Mouse (Mus musculus) embryonic facial prominence, embryonic 13.5 days (tissue): ENCODE results near the gene Edem2. TPM values are rescaled to one million over a fixed set of nuclear protein-coding genes. Genes with fewer than 3 reads are reported as not detected.
"Not testable (repeated sequence)": the region's sequence is repeated elsewhere in the genome, so short reads cannot be mapped to it uniquely, and the experiment has no call there.

ENCODE experiments used
- ATAC-seq: fragments of 200-750 bp; cut with Nextera tagmentation; 2 replicates; pipeline ENCODE4 v1.8.0; 2017; ENCODE audit warnings: low read depth; ENCODE audit not compliant: insufficient number of reproducible peaks, insufficient read depth, low FRiP score, low TSS enrichment
- H3K27ac ChIP-seq: fragments of 300-500 bp; sonication (generic); 2 replicates; pipeline ENCODE4 v1.5.1; 2015; ENCODE audit warnings: moderate library complexity, mild to moderate bottlenecking, inconsistent platforms
- H3K27me3 ChIP-seq: fragments of 300-500 bp; sonication (generic); 2 replicates; pipeline ENCODE4 v1.6.1; 2015; ENCODE audit warnings: mild to moderate bottlenecking, inconsistent platforms
- H3K36me3 ChIP-seq: fragments of 300-500 bp; sonication (generic); 2 replicates; pipeline ENCODE4 v1.6.1; 2015; ENCODE audit warnings: mild to moderate bottlenecking, inconsistent platforms
- H3K4me1 ChIP-seq: fragments of 300-500 bp; sonication (generic); 2 replicates; pipeline ENCODE4 v1.6.1; 2015; ENCODE audit warnings: inconsistent platforms
- H3K4me2 ChIP-seq: fragments of 300-500 bp; sonication (generic); 2 replicates; pipeline ENCODE4 v1.6.1; 2015; ENCODE audit warnings: moderate library complexity, mild to moderate bottlenecking, inconsistent platforms
- H3K4me3 ChIP-seq: fragments of 300-500 bp; sonication (generic); 2 replicates; pipeline ENCODE4 v1.5.1; 2015; ENCODE audit warnings: mild to moderate bottlenecking, inconsistent platforms
- H3K9ac ChIP-seq: fragments of 300-500 bp; sonication (generic); 2 replicates; pipeline ENCODE4 v1.6.1; 2015; ENCODE audit warnings: mild to moderate bottlenecking, inconsistent platforms
- H3K9me3 ChIP-seq: fragments of 300-500 bp; sonication (generic); 2 replicates; pipeline ENCODE4 v1.6.1; 2016; ENCODE audit warnings: inconsistent platforms
- WGBS: fragments of 180-500 bp; shearing (Covaris S2); methylation state at CpG from one replicate; pipeline ENCODE4 v1.1.7; 2015; ENCODE audit warnings: mixed read lengths; 5-methylcytosine and 5-hydroxymethylcytosine counted together
- polyA plus RNA-seq: library from polyadenylated mRNA; unstranded; fragments of >200 nt; fragmentation: Nextera tagmentation; extraction: Ambion mirVana; gene quantifications from 2 replicates; pipeline ENCODE4 v1.2.1, GENCODE M21; 2015

The Edem2 gene
- polyA plus RNA-seq, 1 experiment from 2014 or later, result 32.5 TPM

DNA sequence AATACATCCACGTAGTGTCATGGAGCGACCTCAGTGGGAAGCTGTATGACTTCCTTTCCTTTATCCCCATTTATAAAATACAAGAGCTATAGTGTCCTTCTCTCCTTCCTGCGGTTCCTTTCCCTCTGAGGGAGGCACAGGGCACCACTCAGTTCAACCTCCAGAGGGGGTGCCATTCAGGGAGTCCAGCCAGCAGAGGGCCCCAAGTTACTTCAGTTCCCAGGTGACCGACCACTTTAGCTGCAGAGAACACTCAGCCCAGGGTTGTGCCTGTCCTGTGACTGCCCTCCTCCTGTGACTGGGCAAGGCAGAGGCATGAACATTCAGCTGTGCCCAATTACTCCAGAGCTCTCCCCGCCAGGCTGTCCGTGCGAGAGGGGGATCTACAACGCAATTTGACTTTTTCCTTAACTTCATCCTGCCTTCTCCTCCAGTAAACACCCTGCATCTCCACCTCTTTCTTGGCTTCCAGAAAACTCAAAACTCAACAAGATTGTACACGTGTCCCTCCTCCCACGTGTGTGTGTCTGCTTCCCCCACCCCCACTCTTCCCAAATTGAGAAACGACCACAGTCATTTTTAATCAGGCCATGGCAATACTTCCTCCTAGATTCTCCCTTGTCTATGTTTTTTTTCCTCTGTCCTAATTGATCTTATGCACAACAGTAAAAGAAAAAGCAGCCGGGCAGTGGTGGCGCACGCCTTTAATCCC lies 27.7 kb upstream of the Edem2 start:
- Histone ChIP-seq H3K9ac (no peak overlapping the region), H3K27me3 (0 out of 2 replicates have a peak, but pooled peaks cover 7% of the 10 kb centered on the region), H3K27ac (no peak overlapping the region), H3K4me1 (no peaks in the 10 kb centered on the region), H3K4me3 (no peak overlapping the region), H3K9me3 (no peaks in the 10 kb centered on the region), H3K4me2 (no peak overlapping the region), H3K36me3 (no peaks in the 10 kb centered on the region)
- ATAC-seq, result no peak
- WGBS, result 46% methylated on average over 14 of the region's 14 CpGs

DNA sequence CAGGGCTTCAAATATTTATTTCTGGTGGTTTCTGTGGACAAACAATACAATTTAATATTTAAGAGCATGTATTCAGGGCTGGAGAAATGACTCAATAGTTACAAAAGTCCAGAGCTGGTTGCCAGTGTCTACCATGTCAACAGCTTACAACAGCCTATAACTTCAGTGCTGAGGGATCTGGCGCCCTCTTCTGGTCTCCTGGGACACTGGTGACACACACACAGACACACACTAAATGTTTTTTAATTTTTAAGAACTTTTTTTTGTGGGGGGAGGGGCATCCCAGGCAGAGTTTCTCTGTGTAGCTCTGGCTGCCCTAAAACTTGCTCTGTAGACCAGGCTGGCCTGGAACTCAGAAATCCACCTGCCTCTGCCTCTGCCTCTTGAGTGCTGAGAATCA lies 26.5 kb upstream of the Edem2 start:
- H3K36me3 ChIP-seq, result no peaks in the 10 kb centered on the region
- 3% methylated on average over 1 of the region's 1 CpGs for WGBS
- H3K27me3 ChIP-seq, result peaks cover 9% of the 10 kb centered on the region; the same call in 1 of the 2 replicates
- no peaks in the 10 kb centered on the region for H3K9me3 ChIP-seq
- no peak overlapping the region for H3K9ac ChIP-seq
- no peak overlapping the region for H3K27ac ChIP-seq
- peaks cover 7% of the 10 kb centered on the region; the same call in 1 of the 2 replicates for H3K4me1 ChIP-seq
- no peak for ATAC-seq
- no peak overlapping the region for H3K4me3 ChIP-seq
- no peak overlapping the region for H3K4me2 ChIP-seq

DNA sequence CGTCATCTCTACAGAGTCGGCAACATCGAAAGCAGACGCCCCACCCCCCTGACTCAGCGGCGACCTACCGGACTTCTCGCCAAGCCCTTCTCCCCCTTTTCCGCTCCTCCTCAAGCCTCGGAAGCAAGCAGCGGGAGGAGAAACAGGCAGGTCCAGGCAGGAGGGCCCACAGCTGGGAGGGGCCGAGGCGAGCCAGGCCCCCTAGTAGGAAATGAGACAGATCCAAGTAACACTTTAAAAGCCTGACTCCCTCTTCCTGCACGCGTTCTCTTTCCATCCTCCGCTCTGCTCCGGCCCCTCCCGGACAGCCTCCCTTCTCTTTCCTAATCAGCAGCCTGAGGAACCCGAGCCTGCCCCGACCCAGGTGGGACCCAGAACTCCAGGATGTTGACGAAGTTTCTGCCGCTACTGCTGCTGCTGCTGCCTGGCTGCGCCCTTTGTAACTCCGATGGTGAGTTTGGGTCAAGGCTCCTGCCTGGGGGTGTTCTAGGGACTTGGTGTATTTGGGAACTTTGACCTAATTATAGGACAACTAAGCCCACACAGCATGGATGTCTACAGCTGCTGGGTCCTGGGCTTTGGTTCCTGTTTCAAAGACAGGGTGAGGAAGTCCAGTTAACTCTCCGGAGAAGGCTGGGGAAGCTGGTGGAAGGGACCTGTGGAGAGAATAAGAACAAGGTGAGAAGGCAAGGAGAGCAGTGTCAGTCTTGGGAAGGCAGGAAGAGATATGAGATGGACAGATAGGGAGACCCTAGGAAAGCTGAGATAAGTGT lies 21.9 kb upstream of the Edem2 start, which contains the start of gene Procr:
Gene Procr (plus strand): TSS at position 104 of the 773 bp plus-strand sequence.
- no peak for ATAC-seq
- no peak within 1 kb of the TSS for H3K27ac ChIP-seq
- 2% methylated on average over 25 of the region's 25 CpGs for WGBS

DNA sequence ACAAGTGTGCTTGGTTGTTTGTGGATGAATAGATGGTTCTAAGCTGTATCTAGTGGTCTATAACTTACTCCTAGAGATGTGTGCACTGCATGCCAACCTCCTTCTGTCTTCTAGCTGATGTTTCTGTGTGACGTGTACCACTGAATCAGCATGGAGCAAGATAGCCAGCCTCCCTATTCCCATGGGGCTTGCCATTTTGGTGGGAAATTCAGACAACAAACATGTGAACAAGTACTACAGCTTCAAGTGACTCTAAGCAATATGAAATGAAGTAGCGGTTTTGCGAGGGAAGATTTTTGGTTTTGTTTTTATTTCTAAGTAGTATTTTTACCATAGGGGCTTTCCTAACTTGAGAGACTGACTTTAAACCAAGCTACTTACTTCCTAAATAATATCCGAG lies 20.1 kb upstream of the Edem2 start:
- Histone ChIP-seq H3K27ac (no peak overlapping the region), H3K27me3 (peaks cover 8% of the 10 kb centered on the region; the same call in 1 of the 2 replicates), H3K36me3 (no peaks in the 10 kb centered on the region), H3K9ac (no peak overlapping the region), H3K9me3 (no peaks in the 10 kb centered on the region), H3K4me3 (no peak overlapping the region), H3K4me2 (no peak overlapping the region), H3K4me1 (peaks cover 7% of the 10 kb centered on the region; the same call in 1 of the 2 replicates)
- WGBS, result 83% methylated on average over 4 of the region's 4 CpGs
- no peak for ATAC-seq

More for the DNA sequence above, 21.9 kb upstream of the Edem2 start, which contains the start of gene Procr:
- Histone ChIP-seq H3K4me1 (peaks cover 7% of the 10 kb centered on the region; the same call in 1 of the 2 replicates), H3K9me3 (no peaks in the 10 kb centered on the region), H3K4me2 (peak within 1 kb of the TSS; percentile 78), H3K27me3 (peaks cover 8% of the 10 kb centered on the region; the same call in 1 of the 2 replicates), H3K9ac (peak within 1 kb of the TSS; percentile 67), H3K36me3 (no peaks in the 10 kb centered on the region), H3K4me3 (peak within 1 kb of the TSS; percentile 46)

DNA sequence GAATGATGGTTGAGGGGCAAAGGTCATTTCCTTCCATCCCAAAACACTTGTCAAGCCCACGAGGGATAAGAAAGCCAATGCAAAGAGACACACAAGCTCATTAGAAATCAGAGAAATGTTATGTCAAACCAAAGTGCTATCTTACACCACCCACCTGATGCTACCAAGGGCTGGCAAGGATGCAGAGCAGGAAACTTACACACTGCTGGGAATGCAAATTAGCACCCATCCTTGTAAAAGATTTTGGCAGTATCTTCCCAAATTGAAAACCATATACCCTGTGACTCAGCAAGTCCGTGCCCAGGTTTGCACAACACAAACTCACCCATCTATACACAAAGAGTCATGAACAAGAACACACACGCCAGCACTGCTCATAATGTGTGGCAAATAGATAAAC lies 16.2 kb upstream of the Edem2 start:
- Histone ChIP-seq H3K27me3 (peaks cover 2% of the 10 kb centered on the region; the same call in 1 of the 2 replicates), H3K9me3 (no peaks in the 10 kb centered on the region), H3K36me3 (no peaks in the 10 kb centered on the region), H3K27ac (no peak overlapping the region), H3K4me3 (no peak overlapping the region), H3K4me2 (no peak overlapping the region), H3K9ac (no peak overlapping the region), H3K4me1 (no peaks in the 10 kb centered on the region)
- 67% methylated on average over 3 of the region's 3 CpGs for WGBS
- ATAC-seq, result no peak

DNA sequence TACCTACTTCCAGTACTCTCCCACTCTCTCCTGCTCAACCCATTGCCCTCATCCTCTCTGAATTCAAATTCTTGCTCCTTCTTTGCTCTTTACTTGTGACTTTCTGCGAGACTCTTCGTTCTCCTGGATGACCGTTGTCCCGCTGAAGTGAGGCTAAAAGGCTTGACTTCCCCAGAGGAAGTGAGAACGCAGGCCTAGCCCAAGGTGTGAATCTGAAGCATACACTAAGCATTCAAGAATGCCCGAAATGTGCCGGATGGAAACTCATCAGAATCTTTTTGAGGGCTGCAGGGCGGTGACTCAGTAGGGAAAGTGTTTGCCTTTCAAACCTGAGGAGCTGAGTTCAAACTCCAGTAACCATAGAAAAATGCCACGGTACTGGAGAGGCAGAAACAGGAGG lies 14.1 kb upstream of the Edem2 start:
- WGBS, result 84% methylated on average over 9 of the region's 9 CpGs

DNA sequence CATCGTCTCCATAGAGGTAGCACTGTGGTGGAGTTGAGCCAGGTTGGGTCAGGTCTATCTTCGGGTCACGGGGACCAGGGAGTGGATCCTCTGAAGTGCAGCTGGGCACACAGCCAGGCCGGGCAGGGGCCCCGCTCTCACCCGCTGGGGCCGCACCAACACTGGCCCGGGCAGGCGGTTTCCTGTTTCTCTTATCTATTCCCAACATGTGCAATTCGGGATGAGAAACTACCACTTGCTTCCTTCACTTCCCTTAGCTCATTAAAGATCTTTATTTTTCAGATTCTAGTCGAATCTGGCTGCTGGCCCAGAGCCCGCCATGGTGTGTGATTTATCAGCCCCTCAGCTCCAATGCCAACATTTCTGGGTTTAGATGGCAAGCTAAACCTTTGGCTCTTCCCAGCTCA lies 13.7 kb upstream of the Edem2 start:
- 77% methylated on average over 12 of the region's 12 CpGs for WGBS
- no peak overlapping the region for H3K4me3 ChIP-seq
- H3K27ac ChIP-seq, result no peak overlapping the region
- H3K9me3 ChIP-seq, result no peaks in the 10 kb centered on the region
- H3K9ac ChIP-seq, result no peak overlapping the region
- H3K4me2 ChIP-seq, result no peak overlapping the region
- H3K36me3 ChIP-seq, result no peaks in the 10 kb centered on the region
- no peaks in the 10 kb centered on the region; the same call in 1 of the 2 replicates for H3K27me3 ChIP-seq
- H3K4me1 ChIP-seq, result no peaks in the 10 kb centered on the region
- ATAC-seq, result no peak

More for the DNA sequence above, 14.1 kb upstream of the Edem2 start:
- H3K4me1 ChIP-seq, result no peaks in the 10 kb centered on the region
- no peaks in the 10 kb centered on the region for H3K9me3 ChIP-seq
- H3K27ac ChIP-seq, result no peak overlapping the region
- H3K9ac ChIP-seq, result no peak overlapping the region
- no peak overlapping the region for H3K4me3 ChIP-seq
- H3K36me3 ChIP-seq, result no peaks in the 10 kb centered on the region
- H3K27me3 ChIP-seq, result no peaks in the 10 kb centered on the region; the same call in 1 of the 2 replicates
- ATAC-seq, result no peak
- H3K4me2 ChIP-seq, result no peak overlapping the region

DNA sequence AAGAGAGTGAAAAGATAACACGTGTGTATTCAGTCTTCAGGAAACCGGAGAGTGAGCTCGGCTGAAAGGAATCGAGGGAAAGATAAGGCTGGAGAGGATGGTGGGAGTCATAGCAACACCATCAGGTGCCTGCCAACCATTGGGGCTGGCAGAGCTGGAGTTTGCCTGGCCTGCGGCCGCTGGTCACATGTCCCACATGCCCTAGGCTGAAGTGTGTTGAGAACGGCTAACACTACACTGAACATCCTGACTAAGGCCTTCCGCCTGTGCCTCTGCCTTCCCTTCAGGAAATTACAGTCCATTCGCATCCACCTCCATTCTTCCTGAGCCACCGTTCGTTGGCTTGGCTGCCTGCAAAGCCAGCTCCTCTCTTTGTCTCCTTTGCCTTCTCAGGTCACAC lies 12.9 kb upstream of the Edem2 start:
- no peak for ATAC-seq
- Histone ChIP-seq H3K4me2 (no peak overlapping the region), H3K9me3 (no peaks in the 10 kb centered on the region), H3K27ac (no peak overlapping the region), H3K27me3 (no peaks in the 10 kb centered on the region; the same call in 1 of the 2 replicates), H3K4me3 (no peak overlapping the region), H3K9ac (no peak overlapping the region), H3K36me3 (no peaks in the 10 kb centered on the region), H3K4me1 (no peaks in the 10 kb centered on the region)
- 80% methylated on average over 11 of the region's 11 CpGs for WGBS

DNA sequence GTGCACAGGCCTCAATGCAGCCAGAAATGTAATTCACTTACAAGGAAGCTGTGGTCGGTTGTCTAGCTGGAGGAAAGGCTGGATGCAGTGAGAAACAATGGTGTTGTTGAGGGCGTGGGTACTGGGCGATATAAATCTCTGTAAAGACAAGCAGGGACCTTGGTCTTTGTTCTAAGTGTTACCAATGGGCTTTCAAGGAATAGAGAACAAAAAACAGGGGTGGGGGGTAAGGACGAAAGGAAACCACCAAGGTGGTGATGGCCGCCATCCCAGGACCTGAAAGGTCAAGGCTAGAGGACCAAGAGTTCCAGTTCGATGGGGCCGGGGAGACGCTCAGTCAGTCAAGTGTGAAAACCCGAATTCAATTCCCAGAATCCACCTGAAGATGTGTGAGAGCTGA lies 8.5 kb upstream of the Edem2 start:
- Histone ChIP-seq H3K9me3 (no peaks in the 10 kb centered on the region), H3K36me3 (no peaks in the 10 kb centered on the region), H3K27ac (no peak overlapping the region), H3K4me1 (no peaks in the 10 kb centered on the region), H3K4me2 (no peak overlapping the region), H3K27me3 (no peaks in the 10 kb centered on the region), H3K4me3 (no peak overlapping the region), H3K9ac (no peak overlapping the region)
- ATAC-seq, result no peak
- WGBS, result 76% methylated on average over 9 of the region's 9 CpGs

DNA sequence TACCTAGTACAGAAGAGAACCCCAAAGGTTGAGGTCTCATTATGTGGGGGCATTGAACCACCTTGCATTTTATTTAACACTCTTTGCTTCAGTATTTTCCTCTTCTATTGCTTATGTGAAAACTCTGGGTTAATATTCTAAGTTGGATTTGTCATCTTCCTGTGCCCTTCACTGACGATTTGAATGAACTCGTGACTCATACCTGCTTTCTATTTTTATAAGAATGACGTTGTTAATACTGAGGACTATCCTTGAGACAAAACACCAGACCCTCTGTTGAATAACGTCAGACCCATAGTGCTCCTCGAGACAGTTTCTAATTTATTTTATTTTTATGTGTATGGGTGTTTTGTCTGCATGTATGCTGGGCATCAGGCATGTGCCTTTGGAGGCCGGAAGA lies 7.7 kb upstream of the Edem2 start:
- Histone ChIP-seq H3K27ac (no peak overlapping the region), H3K36me3 (no peaks in the 10 kb centered on the region), H3K4me2 (no peak overlapping the region), H3K9me3 (no peaks in the 10 kb centered on the region), H3K9ac (no peak overlapping the region), H3K4me3 (no peak overlapping the region), H3K4me1 (no peaks in the 10 kb centered on the region), H3K27me3 (no peaks in the 10 kb centered on the region)
- 77% methylated on average over 6 of the region's 6 CpGs for WGBS
- no peak for ATAC-seq

DNA sequence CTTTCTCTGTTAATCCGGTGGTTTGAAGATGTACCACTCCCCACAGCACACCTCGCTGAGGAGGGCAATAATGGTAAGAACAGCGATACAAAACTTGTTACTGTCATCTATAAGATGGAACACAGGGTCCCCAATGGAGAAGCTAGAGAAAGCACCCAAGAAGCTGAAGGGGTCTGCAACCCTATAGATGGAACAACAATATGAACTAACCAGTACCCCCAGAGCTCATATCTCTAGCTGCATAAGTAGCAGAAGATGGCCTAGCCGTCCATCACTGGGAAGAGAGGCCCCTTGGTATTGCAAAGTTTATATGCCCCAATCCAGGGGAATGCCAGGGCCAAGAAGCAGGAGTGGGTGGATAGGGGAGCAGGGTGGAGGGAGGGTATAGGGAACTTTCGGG lies 6.5 kb upstream of the Edem2 start, which contains the start of gene Gm17581:
Gene Gm17581 (minus strand): TSS at position 101 of the 400 bp plus-strand sequence.
- H3K4me2 ChIP-seq, H3K27ac ChIP-seq, H3K9ac ChIP-seq, H3K4me1 ChIP-seq, H3K36me3 ChIP-seq, ATAC-seq, H3K27me3 ChIP-seq, H3K4me3 ChIP-seq, H3K9me3 ChIP-seq: not testable (repeated sequence)
- 85% methylated on average over 5 of the region's 5 CpGs for WGBS
